Mouse (Mus musculus) testis, adult 2 months (tissue): ENCODE measurements at regions not wholly inside any gene's neighbourhood (a gene's known extent, or its start where the extent isn't known, plus 50 kb on each side); places are given as distances from the start of the nearest gene placed in this dataset.

ENCODE experiments used
- H3K27ac ChIP-seq: fragments of 200-500 bp; 2 replicates; pipeline ENCODE4 v1.5.1; 2012; ENCODE audit warnings: low read depth, low read length; ENCODE audit not compliant: control insufficient read depth, insufficient read depth
- H3K27me3 ChIP-seq: fragments of 200-500 bp; 2 replicates; pipeline ENCODE4 v1.6.1; 2012; ENCODE audit warnings: mild to moderate bottlenecking, low read length, moderate library complexity; ENCODE audit not compliant: control insufficient read depth, insufficient read depth
- H3K36me3 ChIP-seq: fragments of 200-500 bp; 2 replicates; pipeline ENCODE4 v1.6.1; 2012; ENCODE audit warnings: mild to moderate bottlenecking, low read length; ENCODE audit not compliant: control insufficient read depth, insufficient read depth
- H3K4me1 ChIP-seq: fragments of 200-500 bp; 2 replicates; pipeline ENCODE4 v1.6.1; 2012; ENCODE audit warnings: low read length; ENCODE audit not compliant: control insufficient read depth, insufficient read depth
- H3K4me3 ChIP-seq: fragments of 200-500 bp; 2 replicates; pipeline ENCODE4 v1.5.1; 2012; ENCODE audit warnings: low read depth, mild to moderate bottlenecking, low read length, moderate library complexity, mixed read lengths; ENCODE audit not compliant: control insufficient read depth
- CTCF ChIP-seq: fragments of 200-500 bp; IDR thresholded peaks from 2 replicates; pipeline ENCODE4 v1.5.1; 2012; ENCODE audit warnings: low read depth, mild to moderate bottlenecking, inconsistent platforms, low read length, moderate library complexity; ENCODE audit not compliant: control insufficient read depth, insufficient read depth, insufficient replicate concordance
- POLR2A ChIP-seq: fragments of 200-500 bp; IDR thresholded peaks from 2 replicates; pipeline ENCODE4 v1.6.1; 2012; ENCODE audit warnings: low read depth, mild to moderate bottlenecking, inconsistent platforms, low read length, moderate library complexity; ENCODE audit not compliant: control insufficient read depth

GRCm38 (mm10) chr3:149910721-149911120 is 920.4 kb upstream of the Adgrl2 start:
- Histone ChIP-seq H3K27me3 (no peaks in the 10 kb centered on the region), H3K4me3 (no peak overlapping the region)

GRCm38 (mm10) chr3:149901783-149902182 is 911.4 kb upstream of the Adgrl2 start:
- TF ChIP-seq POLR2A (no peak), CTCF (no peak)

More at GRCm38 (mm10) chr3:149910721-149911120, 920.4 kb upstream of the Adgrl2 start:
- TF ChIP-seq CTCF, result no peak
- no peak for TF ChIP-seq POLR2A
- Histone ChIP-seq H3K27ac (no peak overlapping the region), H3K4me1 (no peaks in the 10 kb centered on the region), H3K36me3 (no peaks in the 10 kb centered on the region)

DNA sequence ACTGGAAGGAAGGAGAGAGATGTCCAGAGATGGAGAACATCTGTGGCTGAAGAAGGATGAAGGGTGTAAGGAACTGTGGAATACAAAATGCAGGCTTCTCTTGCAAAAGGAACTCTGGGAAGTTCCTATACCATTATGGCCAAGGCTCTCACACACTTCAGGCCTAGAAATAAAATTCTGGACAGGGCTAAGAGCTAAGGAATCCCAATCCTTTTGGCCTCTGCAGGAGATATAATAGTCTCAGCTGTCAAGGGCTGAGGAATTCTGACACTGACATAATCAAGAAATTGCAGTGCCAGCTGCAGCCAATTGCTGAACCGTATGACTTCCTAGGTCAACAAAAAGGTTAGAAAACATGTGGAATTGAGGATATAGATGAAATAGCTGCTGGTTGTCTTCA is 886.2 kb upstream of the Adgrl2 start:
- Histone ChIP-seq H3K27ac (no peak overlapping the region), H3K4me1 (no peaks in the 10 kb centered on the region), H3K27me3 (no peaks in the 10 kb centered on the region), H3K4me3 (no peak overlapping the region), H3K36me3 (no peaks in the 10 kb centered on the region)
- TF ChIP-seq CTCF (no peak), POLR2A (no peak)

More at GRCm38 (mm10) chr3:149901783-149902182, 911.4 kb upstream of the Adgrl2 start:
- no peak overlapping the region for H3K27ac ChIP-seq
- no peaks in the 10 kb centered on the region for H3K36me3 ChIP-seq
- H3K27me3 ChIP-seq, result no peaks in the 10 kb centered on the region
- no peaks in the 10 kb centered on the region for H3K4me1 ChIP-seq
- H3K4me3 ChIP-seq, result no peak overlapping the region

- no peaks in the 10 kb centered on the region for H3K4me1 ChIP-seq
- no peaks in the 10 kb centered on the region for H3K36me3 ChIP-seq
- H3K27me3 ChIP-seq, result no peaks in the 10 kb centered on the region
- H3K4me3 ChIP-seq, result no peak overlapping the region
- no peak overlapping the region for H3K27ac ChIP-seq
- TF ChIP-seq CTCF (no peak), POLR2A (no peak)
Measured at GRCm38 (mm10) chr3:149865945-149866344, 875.6 kb upstream of the Adgrl2 start.

- no peak overlapping the region for H3K4me3 ChIP-seq
- H3K27ac ChIP-seq, result no peak overlapping the region
- H3K36me3 ChIP-seq, result no peaks in the 10 kb centered on the region
- H3K4me1 ChIP-seq, result no peaks in the 10 kb centered on the region; the same call in 1 of the 2 replicates
- H3K27me3 ChIP-seq, result no peaks in the 10 kb centered on the region
- TF ChIP-seq POLR2A (no peak), CTCF (no peak)
Measured at GRCm38 (mm10) chr3:149846941-149847539, 856.7 kb upstream of the Adgrl2 start.

- no peak overlapping the region for H3K4me3 ChIP-seq
- no peaks in the 10 kb centered on the region for H3K36me3 ChIP-seq
- TF ChIP-seq CTCF (no peak), POLR2A (no peak)
- no peaks in the 10 kb centered on the region for H3K27me3 ChIP-seq
- no peak overlapping the region for H3K27ac ChIP-seq
- no peaks in the 10 kb centered on the region; the same call in 1 of the 2 replicates for H3K4me1 ChIP-seq
Measured at GRCm38 (mm10) chr3:149845826-149846486, 855.6 kb upstream of the Adgrl2 start.

DNA sequence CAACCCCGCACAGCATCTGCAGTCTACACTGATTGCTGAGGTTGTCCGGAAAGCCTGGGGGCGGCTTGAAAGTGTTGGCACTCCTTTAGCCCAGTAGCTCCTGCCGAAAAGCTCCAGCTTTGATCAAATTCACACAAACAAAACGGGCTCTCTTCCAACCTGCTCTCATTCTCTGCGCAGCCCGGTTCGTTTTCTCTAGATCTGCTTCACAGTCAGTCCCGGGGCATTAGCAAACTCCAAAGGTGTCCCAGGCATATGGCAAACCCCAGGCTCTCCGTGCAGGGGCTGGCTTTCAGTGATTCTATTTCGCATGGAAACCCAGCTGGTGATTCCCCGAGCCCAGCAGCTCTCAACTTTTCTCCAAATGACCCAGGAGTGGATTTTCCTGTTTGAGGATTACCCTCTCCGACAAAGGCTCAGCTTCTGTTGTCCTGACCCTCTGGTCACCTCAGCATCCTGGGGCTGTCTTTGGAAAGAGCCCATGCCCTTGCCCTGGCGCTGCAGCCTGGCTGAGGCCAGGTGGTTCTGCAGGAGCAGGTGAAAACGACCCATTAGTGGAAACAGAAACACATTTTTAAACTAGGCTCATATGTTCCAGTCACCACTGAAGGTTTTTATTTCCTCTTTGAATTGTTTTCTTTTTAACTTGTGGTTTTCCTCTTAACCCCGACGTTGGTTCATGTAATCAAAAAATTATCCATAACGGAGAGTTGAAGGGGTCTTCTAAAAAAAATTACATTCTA is 854.9 kb upstream of the Adgrl2 start:
- H3K4me1 ChIP-seq, result no peaks in the 10 kb centered on the region; the same call in 1 of the 2 replicates
- no peaks in the 10 kb centered on the region for H3K27me3 ChIP-seq
- no peak overlapping the region for H3K4me3 ChIP-seq
- no peak overlapping the region for H3K27ac ChIP-seq
- TF ChIP-seq POLR2A, result no peak
- no peak for TF ChIP-seq CTCF
- no peaks in the 10 kb centered on the region for H3K36me3 ChIP-seq
